Mouse (Mus musculus) megakaryocyte-erythroid progenitor cell, adult 5-6 weeks (primary cell): ENCODE data around the gene Itga2b. TPM values are rescaled to one million over a fixed set of nuclear protein-coding genes. Genes with fewer than 3 reads are reported as not detected.

Experiments
- ATAC-seq: replicated peaks from 2 replicates; pipeline ENCODE4 v1.8.0; 2016; ENCODE audit warnings: mild to moderate bottlenecking, inconsistent platforms; ENCODE audit not compliant: severe bottlenecking, poor library complexity, low FRiP score, low TSS enrichment
- total RNA-seq, 2 experiments: library from RNA; stranded (forward) in 1 of 2; stranded (reverse) in 1 of 2; fragments of 200-1000, 215-1000 nt in 1 of 2; fragments of >200 nt in 1 of 2; fragmentation: Nextera tagmentation in 1 of 2; gene quantifications; 2 replicates each; pipeline ENCODE4 v1.2.3; 2014 to 2017

The Itga2b gene
- total RNA-seq, 2 experiments from 2014 or later, result 26.5 to 30.8 TPM

GRCm38 (mm10) chr11:102464901-102465300, 5.0 kb downstream of the Itga2b start:
- ATAC-seq, result no peak

DNA sequence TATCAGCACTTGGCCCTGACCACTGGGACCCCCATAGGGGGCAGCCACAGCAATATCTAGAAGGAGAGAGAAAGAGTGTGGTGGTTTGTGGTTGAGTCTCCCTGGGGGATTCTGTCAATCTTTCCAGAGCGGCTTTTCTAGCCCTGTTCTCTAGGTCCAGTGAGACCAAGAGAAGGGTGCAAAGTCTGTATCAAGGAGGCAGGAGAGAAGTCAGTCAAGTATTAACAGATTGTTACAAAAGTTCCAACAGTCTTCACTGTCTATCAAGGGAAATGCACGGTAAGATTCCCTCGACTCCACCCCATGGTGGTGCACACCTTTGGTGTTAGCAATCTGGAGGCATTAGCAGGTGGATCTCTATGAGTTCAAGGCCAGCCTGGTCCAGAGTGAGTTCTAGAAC, 8.2 kb downstream of the Itga2b start:
- ATAC-seq, result no peak

- ATAC-seq, result no peak
These were observed 9.4 kb downstream of the Itga2b start for GRCm38 (mm10) chr11:102460541-102460940.

DNA sequence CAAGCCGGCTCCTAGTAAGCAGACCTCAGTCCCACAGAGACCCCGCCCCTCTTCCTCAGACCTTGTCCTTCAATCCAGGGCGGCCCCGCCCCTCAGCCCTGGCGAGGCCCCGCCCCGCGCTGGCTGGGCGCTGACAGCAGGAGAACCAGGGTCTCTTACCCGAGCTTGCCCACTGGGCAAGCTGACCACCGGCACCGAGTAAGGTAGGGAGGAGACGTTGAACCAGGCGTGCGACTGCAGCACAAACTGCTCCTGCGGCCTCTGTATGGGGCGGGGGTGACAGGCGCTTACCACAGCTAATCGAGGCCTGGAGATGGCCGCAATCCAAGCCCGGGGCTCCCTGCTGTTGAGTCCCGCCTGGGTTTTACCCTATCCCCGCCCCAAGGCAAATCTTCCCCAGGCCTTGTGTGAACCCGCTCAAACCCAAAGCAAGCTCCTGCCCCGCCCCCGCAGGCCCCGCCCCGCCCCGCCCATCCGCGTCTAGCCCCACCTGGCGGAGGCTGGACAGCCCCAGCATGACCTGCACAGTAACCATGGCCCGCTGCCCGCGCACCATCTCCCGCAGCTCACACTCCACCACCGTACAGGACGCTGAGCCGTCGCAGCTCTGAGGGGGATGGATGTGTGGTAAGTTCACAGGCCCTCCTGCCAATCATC, 14.1 kb downstream of the Itga2b start:
- peak; percentile 80 for ATAC-seq

DNA sequence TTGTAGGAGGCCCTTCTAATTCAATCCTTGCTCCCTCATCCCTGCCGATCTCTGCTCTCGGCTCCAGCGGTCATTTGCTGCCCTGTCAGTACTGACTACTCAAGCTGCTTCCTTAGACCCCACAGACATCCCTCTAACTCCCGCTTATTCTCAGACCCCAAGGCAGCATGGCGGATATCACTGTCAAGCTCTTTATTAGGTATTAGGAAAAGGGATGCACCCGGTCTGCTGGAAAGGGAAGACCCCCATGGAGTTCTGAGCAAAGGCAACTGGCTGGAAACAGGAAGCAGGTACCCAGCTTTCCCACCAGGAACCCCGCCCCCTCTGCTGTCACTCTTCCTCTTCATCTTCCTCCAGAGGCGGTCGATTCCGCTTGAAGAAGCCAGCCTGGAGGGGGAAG, 16.8 kb downstream of the Itga2b start:
- no peak for ATAC-seq

DNA sequence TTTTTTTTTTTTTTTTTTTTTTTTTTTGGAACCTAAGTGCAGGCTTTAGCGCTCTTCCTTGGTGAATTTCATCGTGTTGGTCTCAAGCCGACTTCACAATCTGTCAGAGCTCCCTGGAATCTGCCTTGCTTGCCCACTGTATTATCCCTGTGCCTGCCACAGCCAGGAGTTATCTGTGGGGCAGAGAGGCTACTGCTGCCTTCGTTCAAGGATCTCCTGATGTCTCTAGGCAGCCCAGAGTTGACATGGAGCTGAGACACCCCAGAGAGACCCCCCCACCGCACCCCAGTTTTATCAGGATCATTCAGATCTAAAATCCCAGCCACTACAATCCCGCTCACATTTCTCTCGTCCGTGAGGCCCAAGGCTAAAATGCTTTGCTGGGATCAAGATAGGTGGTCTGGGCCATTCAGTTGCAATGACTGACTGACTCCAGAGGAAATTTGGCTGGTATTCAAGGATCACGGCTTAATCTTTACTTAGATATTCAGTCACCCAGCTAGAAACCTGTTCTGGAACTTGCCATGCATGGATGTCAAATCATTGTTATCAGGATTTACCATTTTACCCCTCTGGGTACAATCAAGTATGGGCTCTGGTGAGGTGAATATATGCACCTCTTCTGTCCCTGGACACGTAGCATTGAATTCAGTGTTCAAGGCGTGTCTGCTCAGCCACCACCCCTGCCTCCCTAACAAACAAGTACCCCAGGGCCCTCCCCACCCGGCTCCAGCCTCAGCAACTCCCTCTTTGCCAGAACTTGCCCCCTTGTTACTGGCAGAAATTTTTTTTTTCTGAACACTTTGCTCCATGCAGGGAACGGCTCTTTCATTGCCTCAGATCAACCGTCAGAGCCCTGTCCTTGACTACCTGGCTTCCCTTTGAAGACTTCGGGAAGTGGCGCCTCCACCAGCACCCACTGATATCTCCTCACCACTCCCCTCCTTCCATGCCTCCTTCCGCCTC, 20.6 kb downstream of the Itga2b start:
- ATAC-seq, result no peak

- no peak for ATAC-seq
These were observed 21.6 kb downstream of the Itga2b start for GRCm38 (mm10) chr11:102448327-102448726.

- ATAC-seq, result peak; percentile 71
These were observed 22.4 kb downstream of the Itga2b start, which contains the start of gene Fam171a2 for GRCm38 (mm10) chr11:102447497-102447896. TSS of gene Fam171a2 (minus strand) at chr11:102447682.

GRCm38 (mm10) chr11:102446581-102447461, 23.1 kb downstream of the Itga2b start:
- no peak for ATAC-seq

DNA sequence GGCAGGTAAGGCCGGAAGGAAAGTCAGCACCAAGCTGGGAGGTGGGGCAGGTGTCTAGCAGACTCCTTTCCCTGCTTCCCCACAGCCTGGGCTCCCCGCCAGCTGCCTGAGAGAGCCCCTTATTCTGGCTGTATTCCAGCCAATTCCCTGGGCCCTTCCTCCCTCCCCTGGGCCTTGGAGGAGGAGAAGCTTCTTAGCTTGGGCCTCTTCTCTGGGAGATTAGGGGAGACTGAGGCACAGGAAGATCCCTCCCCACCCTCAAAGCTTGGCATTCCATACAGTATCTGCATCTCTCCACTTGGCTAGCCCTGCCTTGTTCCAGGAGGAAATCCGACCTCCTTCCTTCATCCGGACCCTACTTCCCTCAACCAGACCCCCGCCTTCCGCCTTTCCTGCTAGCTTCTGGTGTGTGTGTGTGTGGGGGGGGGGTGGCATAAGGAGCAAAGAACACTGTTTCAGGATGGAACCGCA, 24.0 kb downstream of the Itga2b start:
- ATAC-seq, result no peak

DNA sequence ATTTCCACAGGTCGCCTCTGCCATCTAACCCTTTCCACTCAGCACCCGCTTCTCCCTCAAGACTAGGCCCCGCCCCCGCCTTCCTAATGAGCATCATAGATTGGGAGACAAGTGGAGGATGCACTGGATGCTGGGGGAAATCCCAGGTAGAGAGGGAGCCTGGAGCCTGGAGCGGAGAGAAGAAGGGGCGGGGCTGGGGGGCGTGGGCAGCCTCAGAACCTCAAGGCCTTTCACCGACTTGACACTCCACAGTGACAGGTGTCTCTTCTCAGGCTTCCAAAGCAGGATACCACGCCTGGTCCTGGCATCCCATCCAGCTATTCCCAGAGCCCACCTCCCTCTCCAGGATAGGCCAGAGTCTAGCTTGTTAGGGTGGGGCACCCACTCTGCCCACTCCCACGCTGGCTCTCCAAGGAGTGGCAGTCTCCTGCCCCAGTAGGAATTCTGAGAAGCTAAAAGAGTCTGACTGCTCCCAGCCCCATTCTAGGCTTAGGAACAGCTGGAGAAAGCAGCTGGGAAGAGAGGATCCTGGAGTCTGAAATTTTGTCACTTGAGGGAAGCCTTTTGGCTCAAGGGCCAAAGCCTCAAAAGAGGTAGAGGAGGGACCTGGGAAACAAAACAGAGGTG, 24.5 kb downstream of the Itga2b start:
- ATAC-seq, result no peak

DNA sequence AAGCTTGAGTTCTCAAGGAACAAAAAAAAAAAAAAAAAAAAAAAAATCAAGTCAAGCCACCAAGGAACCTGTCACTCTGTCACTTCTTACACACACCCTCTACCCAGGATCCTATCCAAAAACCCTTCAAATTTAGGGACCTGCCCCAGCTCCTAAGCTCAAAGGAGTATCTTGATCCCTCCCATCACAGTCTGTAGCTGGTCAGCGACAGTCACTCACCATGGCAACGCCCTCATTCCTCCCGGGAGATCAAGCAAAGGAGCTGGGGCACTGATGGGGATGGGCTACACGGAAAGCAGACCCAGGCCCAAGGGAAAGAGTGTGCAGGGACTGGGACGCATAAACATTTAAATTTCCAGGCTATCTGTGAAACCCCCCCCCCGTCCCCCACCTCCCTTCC, 25.1 kb downstream of the Itga2b start:
- ATAC-seq, result no peak

DNA sequence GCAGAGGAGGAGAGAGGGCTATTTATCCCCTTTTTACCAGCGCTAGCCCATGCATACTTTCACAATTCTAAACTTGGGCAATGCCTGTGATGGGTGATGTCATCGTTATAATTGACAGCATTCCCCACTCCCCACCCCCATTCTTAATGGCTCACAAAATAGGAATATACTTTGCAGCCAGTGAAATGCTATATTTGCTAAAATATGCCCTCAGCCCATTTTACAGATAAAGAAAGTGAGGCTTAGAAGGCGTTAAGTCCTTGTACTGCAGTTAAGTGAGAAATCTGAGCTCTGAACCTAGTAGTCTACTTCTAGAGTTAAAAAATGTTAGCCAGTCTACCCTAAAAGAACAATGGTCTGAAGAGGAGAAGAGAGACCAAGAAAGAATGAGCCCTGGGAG, 25.6 kb downstream of the Itga2b start:
- ATAC-seq, result no peak

GRCm38 (mm10) chr11:102443740-102444139, 26.2 kb downstream of the Itga2b start:
- ATAC-seq, result no peak

GRCm38 (mm10) chr11:102442089-102442488, 27.8 kb downstream of the Itga2b start:
- no peak for ATAC-seq

DNA sequence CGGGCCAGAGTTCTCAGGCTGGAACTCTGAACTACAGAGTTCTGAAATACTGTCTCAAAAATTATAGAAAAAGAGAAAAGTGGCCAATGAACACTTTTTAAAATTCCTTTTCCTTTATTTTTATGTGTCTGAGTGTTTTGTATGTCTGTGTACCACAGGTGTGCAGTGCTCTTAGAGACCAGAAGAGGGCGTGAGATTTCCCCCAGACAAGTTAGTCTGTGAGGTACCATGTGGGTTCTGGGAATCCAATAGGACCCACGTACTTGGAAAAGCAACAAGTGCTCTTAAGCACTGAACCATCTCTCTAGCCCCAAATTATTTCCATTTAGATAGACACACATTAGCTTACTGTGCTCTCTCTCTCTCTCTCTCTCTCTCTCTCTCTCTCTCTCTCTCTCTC, 28.5 kb downstream of the Itga2b start:
- ATAC-seq, result no peak

DNA sequence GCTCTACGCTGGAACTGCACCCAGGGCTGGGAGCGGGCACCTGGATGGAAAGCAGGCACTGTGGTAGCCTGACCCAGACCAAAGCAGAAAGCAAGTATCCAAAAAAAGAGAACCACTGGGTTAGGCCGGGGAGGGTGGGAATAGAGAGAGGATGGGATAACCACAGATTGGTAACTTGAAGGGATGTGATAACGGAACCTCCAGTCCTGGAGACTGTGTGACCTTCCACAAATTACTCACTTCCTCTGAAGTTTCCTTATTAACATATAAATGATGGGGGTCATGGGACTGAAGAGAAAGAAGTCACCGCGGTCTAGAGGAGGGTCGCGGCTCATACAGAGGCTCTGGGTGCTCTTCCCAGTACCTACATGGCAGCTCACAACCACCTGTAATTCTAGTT, 29.7 kb downstream of the Itga2b start:
- ATAC-seq, result no peak

DNA sequence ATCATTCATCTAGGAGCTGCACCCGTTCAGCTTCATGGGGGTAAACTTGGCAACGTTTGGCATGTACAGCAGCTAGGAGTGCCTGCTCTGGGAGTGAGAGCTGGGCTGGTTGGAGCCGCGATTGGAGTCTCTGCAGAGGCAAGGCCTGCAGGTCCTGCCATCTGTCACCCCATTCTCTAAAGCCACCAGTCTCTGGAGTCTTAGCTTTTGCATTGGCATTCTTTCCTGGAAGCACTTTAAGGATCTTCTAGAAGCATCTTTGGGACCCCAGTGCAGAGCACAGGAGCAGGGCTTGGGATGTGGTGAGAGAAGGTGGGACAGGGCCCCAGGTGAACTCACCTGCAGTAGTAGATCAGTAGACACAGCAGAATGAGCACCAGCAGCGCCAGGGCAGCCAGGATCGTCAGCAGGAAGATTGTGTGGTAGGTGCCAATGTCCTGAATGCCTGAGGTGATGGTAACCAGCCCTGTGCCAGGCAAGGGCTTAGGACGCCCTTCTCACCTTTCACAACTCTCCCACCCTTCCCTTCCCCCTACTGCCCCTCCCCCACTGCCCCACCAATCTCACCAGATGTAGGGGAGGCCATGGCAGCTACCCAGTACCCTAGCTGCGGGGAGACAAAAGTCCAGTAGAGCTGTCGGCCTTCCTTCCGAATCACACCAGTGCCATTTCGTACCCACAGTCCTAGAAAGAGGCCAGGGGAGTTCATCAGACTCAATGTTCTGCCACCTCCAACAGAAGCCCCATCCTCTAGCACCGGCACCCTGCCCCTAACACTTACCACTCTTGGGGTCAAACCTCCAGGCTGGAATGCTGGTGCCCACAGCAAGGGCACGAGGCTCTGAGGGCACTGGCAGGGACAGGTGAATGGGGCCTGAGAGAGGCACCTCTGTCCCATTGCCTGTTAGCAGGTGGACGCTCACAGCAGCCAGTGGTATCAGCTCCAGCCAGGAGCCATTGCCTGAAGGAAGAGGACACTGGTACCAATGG, 30.5 kb downstream of the Itga2b start:
- ATAC-seq, result no peak
